In genomic region chr8:125198420-125199196, GRCm38 (mm10) we compare ENCODE assay signal across 9 mouse cellular contexts.
DNase-seq lines count a peak whose midpoint lies in the region; ATAC-seq and TF ChIP-seq lines count a peak whose summit lies in the region.
"Had no signal": no experiment of that assay in that cellular context is flagged by ENCODE, and none has a peak within 500 bp of the region (broad histone marks: within the 10 kb centered on the region; RNA-seq: fewer than 3 reads in every experiment).

No protein-coding gene starts in this region.

- no peak for TF ChIP-seq CTCF in heart, postnatal 0 days (IDR thresholded peaks at IDR 0.05; ENCODE audit: low read depth)

- H3K9ac ChIP-seq in heart, postnatal 0 days (replicated peaks; ENCODE audit: low read depth, low read length): no peak overlapping the region

- no peaks in the 10 kb centered on the region for H3K36me3 ChIP-seq in heart, postnatal 0 days (replicated peaks; ENCODE audit: control insufficient read depth, insufficient read depth, low read length)
- no peaks in the 10 kb centered on the region for H3K36me3 ChIP-seq in limb, embryonic 10.5 days

- 43% methylated on average over 9 of the region's 9 CpGs for WGBS in heart, postnatal 0 days
- WGBS in limb, embryonic 10.5 days: 76% methylated on average over 9 of the region's 9 CpGs

- no peaks in the 10 kb centered on the region for H3K27me3 ChIP-seq in heart, postnatal 0 days (ENCODE audit: control insufficient read depth, insufficient read depth, low read length)
- no peaks in the 10 kb centered on the region for H3K27me3 ChIP-seq in limb, embryonic 10.5 days (ENCODE audit: low read depth, poor library complexity, severe bottlenecking)

- no peak overlapping the region for H3K4me2 ChIP-seq in heart, postnatal 0 days (ENCODE audit: low read depth, low read length)

- no peaks in the 10 kb centered on the region for H3K9me3 ChIP-seq in heart, postnatal 0 days (replicated peaks; ENCODE audit: control insufficient read depth, low read length)
- H3K9me3 ChIP-seq in limb, embryonic 10.5 days (replicated peaks): no peaks in the 10 kb centered on the region
- H3K9me3 ChIP-seq: megakaryocyte, embryonic 14.5 days had no signal

- TF ChIP-seq EP300 in heart, postnatal 0 days (IDR thresholded peaks at IDR 0.05; ENCODE audit: low read depth): no peak

- peak overlapping the region; percentile 93 for H3K27ac ChIP-seq in brown adipose tissue, adult 24 weeks (replicated peaks; ENCODE audit: low read depth, low read length)
- H3K27ac ChIP-seq in heart, postnatal 0 days (ENCODE audit: low read depth): peak overlapping the region; percentile 79
- H3K27ac ChIP-seq in limb, embryonic 10.5 days: peak overlapping the region; percentile 51

- peak; percentile 53 for ATAC-seq in heart, postnatal 0 days (ENCODE audit: insufficient read depth, low read depth)

- peak; percentile 95 for DNase-seq in heart, adult 11 months
- DNase-seq in heart, postnatal 25 days (ENCODE audit: low spot score): no peak
- no peak for DNase-seq in heart, postnatal 0 days (ENCODE audit: low spot score)
- no peak for DNase-seq in limb, embryonic 10.5 days (ENCODE audit: low spot score)
- DNase-seq in retina, postnatal 1 day: no peak
- DNase-seq in right cerebral cortex, postnatal 14 days: no peak
- DNase-seq in spleen, postnatal 10 days (ENCODE audit: low spot score in 2 of 2): no peak

- peak overlapping the region; percentile 6; the same call in 1 of the 2 replicates for H3K4me3 ChIP-seq in brown adipose tissue, adult 24 weeks (ENCODE audit: insufficient read depth, low read depth, low read length)
- no peak overlapping the region for H3K4me3 ChIP-seq in heart, postnatal 0 days (ENCODE audit: low read depth, low read length)
- H3K4me3 ChIP-seq in limb, embryonic 10.5 days: no peak overlapping the region
- H3K4me3 ChIP-seq: megakaryocyte, embryonic 14.5 days had no signal

- peaks cover 53% of the 10 kb centered on the region for H3K4me1 ChIP-seq in brown adipose tissue, adult 24 weeks (ENCODE audit: control insufficient read depth, insufficient read depth, insufficient read length, low read length)
- peaks cover 48% of the 10 kb centered on the region for H3K4me1 ChIP-seq in heart, postnatal 0 days (ENCODE audit: control insufficient read depth, insufficient read depth)
- peaks cover 59% of the 10 kb centered on the region for H3K4me1 ChIP-seq in limb, embryonic 10.5 days
- H3K4me1 ChIP-seq: megakaryocyte, embryonic 14.5 days had no signal

- intact Hi-C loops in heart, postnatal 25 days (cut with DNase I): loop anchor here (5.0 kb wide), 3 partner anchors 39 to 319 kb away; no protein-coding TSS in a partner anchor
